Mouse (Mus musculus) right cerebral cortex, postnatal 14 days (tissue): ENCODE data around the gene Ranbp3l.

Experiments used
- DNase-seq: peaks from one replicate; pipeline ENCODE4 v3.0.0; 2022

Gene Ranbp3l

GRCm38 (mm10) chr15:9071556-9072544 is 104.1 kb downstream of the Ranbp3l start:
- peak; percentile 38 for DNase-seq

- no peak for DNase-seq
Observed at GRCm38 (mm10) chr15:9072630-9073029, 104.9 kb downstream of the Ranbp3l start.

- no peak for DNase-seq
Observed at GRCm38 (mm10) chr15:9073067-9073608, 105.4 kb downstream of the Ranbp3l start.

- no peak for DNase-seq
Observed at GRCm38 (mm10) chr15:9073684-9074083, 105.9 kb downstream of the Ranbp3l start.

GRCm38 (mm10) chr15:9074139-9074538 is 106.4 kb downstream of the Ranbp3l start:
- DNase-seq, result no peak

- DNase-seq, result no peak
Observed at GRCm38 (mm10) chr15:9074671-9075070, 106.9 kb downstream of the Ranbp3l start.

GRCm38 (mm10) chr15:9075608-9076200 is 108.0 kb downstream of the Ranbp3l start:
- DNase-seq, result no peak

- DNase-seq, result no peak
Observed at GRCm38 (mm10) chr15:9078481-9079300, 110.9 kb downstream of the Ranbp3l start.

GRCm38 (mm10) chr15:9079626-9080025 is 111.9 kb downstream of the Ranbp3l start:
- no peak for DNase-seq

GRCm38 (mm10) chr15:9080206-9080605 is 112.5 kb downstream of the Ranbp3l start:
- no peak for DNase-seq

GRCm38 (mm10) chr15:9081294-9081693 is 113.5 kb downstream of the Ranbp3l start:
- no peak for DNase-seq

- no peak for DNase-seq
Observed at GRCm38 (mm10) chr15:9082753-9083152, 115.0 kb downstream of the Ranbp3l start.

GRCm38 (mm10) chr15:9086813-9087212 is 119.1 kb downstream of the Ranbp3l start:
- DNase-seq, result no peak

- DNase-seq, result no peak
Observed at GRCm38 (mm10) chr15:9087421-9087820, 119.7 kb downstream of the Ranbp3l start.

- DNase-seq, result no peak
Observed at GRCm38 (mm10) chr15:9087895-9088682, 120.3 kb downstream of the Ranbp3l start.

- no peak for DNase-seq
Observed at GRCm38 (mm10) chr15:9088683-9089072, 120.9 kb downstream of the Ranbp3l start.

- DNase-seq, result no peak
Observed at GRCm38 (mm10) chr15:9089136-9089720, 121.5 kb downstream of the Ranbp3l start.

GRCm38 (mm10) chr15:9090662-9091061 is 122.9 kb downstream of the Ranbp3l start:
- DNase-seq, result no peak

- DNase-seq, result no peak
Observed at GRCm38 (mm10) chr15:9093598-9094365, 126.0 kb downstream of the Ranbp3l start.

GRCm38 (mm10) chr15:9094366-9094750 is 126.6 kb downstream of the Ranbp3l start:
- DNase-seq, result peak; percentile 64

- DNase-seq, result no peak
Observed at GRCm38 (mm10) chr15:9096865-9097264, 129.1 kb downstream of the Ranbp3l start.
